Mouse (Mus musculus): Measurements from ENCODE around the gene N4bp3. TPM values are rescaled to one million over a fixed set of nuclear protein-coding genes. Genes with fewer than 3 reads are reported as not detected.

N4bp3 gene
- total and polyA plus RNA-seq, 3 experiments: 19.1 to 22.1 (median 21.2) TPM

DNA sequence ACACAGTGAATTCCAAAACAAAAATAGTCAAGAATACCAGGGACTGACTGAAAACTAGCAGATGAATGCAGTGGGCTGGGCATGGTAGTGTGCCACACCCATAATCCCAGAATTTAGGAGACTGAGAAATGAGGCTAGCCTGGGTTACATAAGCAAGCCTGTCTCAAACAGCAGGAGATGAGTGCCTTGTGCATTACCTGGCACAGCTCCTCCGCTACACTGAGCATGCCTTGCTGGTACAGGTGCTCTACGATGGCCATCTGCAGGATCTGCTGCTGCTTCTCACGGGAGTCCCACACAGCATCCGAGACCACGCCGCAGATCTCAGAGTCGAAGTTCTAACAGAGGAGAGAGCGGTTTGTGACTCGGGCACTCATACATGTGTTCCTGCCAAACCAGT, 23.2 kb downstream of the N4bp3 start:
- no peaks in the 10 kb centered on the region for H3K27me3 ChIP-seq (replicated peaks)
- no peaks in the 10 kb centered on the region for H3K9me3 ChIP-seq (replicated peaks; ENCODE audit: low read length)
- H3K36me3 ChIP-seq (replicated peaks in 1 of 2; ENCODE audit: control insufficient read depth in 1 of 2, insufficient read depth in 1 of 2, low read length in 1 of 2): peaks cover 69 to 96% of the 10 kb centered on the region in 2 experiments
- H3K79me2 ChIP-seq (replicated peaks; ENCODE audit: control insufficient read depth, extremely low read depth, insufficient read depth, poor library complexity, severe bottlenecking): 0 out of 2 replicates have a peak, but pooled peaks cover under 1% of the 10 kb centered on the region
- H3K9ac ChIP-seq (ENCODE audit: insufficient read depth, low read depth): no peak overlapping the region
- TF ChIP-seq USF1 (IDR thresholded peaks at IDR 0.05; ENCODE audit: low read depth, low read length) (no peak), SIN3A (IDR thresholded peaks at IDR 0.05; ENCODE audit: low read length) (no peak), CHD1 (IDR thresholded peaks at IDR 0.05; ENCODE audit: low read depth, low read length) (no peak), USF2 (conservative IDR thresholded peaks at IDR 0.05; ENCODE audit: low read depth, low read length) (no peak), MAX (IDR thresholded peaks at IDR 0.05; ENCODE audit: low read length) (no peak), POLR2AphosphoS2 (IDR thresholded peaks at IDR 0.05; ENCODE audit: low read depth, low read length) (no peak), NRF1 (IDR thresholded peaks at IDR 0.05; ENCODE audit: low read depth, low read length) (no peak), ZKSCAN1 (IDR thresholded peaks at IDR 0.05; ENCODE audit: borderline replicate concordance, low read depth, low read length) (no peak), CTCF (conservative IDR thresholded peaks at IDR 0.05 in 1 of 2, IDR thresholded peaks at IDR 0.05 in 1 of 2; ENCODE audit: low read depth in 2 of 2, low read length in 2 of 2) (no peak), POLR2A (IDR thresholded peaks at IDR 0.05; ENCODE audit: low read depth, low read length) (no peak; the same call in 1 of the 2 replicates), RAD21 (IDR thresholded peaks at IDR 0.05; ENCODE audit: low read depth, low read length) (no peak), NELFE (IDR thresholded peaks at IDR 0.05; ENCODE audit: low read depth, low read length) (no peak), GABPA (IDR thresholded peaks at IDR 0.05; ENCODE audit: insufficient replicate concordance, low read depth, low read length) (no peak), UBTF (IDR thresholded peaks at IDR 0.05; ENCODE audit: low read depth, low read length) (no peak), ZNF384 (IDR thresholded peaks at IDR 0.05; ENCODE audit: low read depth, low read length) (no peak), ZC3H11A (IDR thresholded peaks at IDR 0.05; ENCODE audit: low read depth, low read length) (no peak), HCFC1 (IDR thresholded peaks at IDR 0.05; ENCODE audit: low read depth, low read length) (no peak), PAX5 (IDR thresholded peaks at IDR 0.05; ENCODE audit: low read length) (no peak), ETS1 (conservative IDR thresholded peaks at IDR 0.05; ENCODE audit: low read depth, low read length) (no peak), MEF2A (IDR thresholded peaks at IDR 0.05; ENCODE audit: borderline replicate concordance, low read depth, low read length) (no peak)
- H3K4me3 ChIP-seq (replicated peaks in 1 of 3; ENCODE audit: low read depth in 2 of 3, low read length in 2 of 3, poor library complexity in 1 of 3): no peak overlapping the region
- no peak overlapping the region for H3K27ac ChIP-seq (ENCODE audit: insufficient read depth, low read depth)
- peaks cover 0 to 49% of the 10 kb centered on the region in 2 experiments; a peak in 3 of 4 replicates for H3K4me1 ChIP-seq (ENCODE audit: control insufficient read depth in 1 of 2, insufficient read depth in 2 of 2)
- dilution Hi-C loops (cut with MboI; ENCODE audit: extremely low pct_ligation_motif_present, extremely low pct_unique_long_range_greater_than_20kb, low sequenced_read_pairs) (no loop called here), in situ Hi-C loops (cut with MboI; ENCODE audit: low pct_ligation_motif_present, low pct_unique_long_range_greater_than_20kb, low sequenced_read_pairs) (no loop called here)
- H3K4me2 ChIP-seq (ENCODE audit: insufficient read depth, low read depth, poor library complexity, severe bottlenecking): no peak overlapping the region
- DNase-seq (ENCODE audit: extremely low read depth): no peak

DNA sequence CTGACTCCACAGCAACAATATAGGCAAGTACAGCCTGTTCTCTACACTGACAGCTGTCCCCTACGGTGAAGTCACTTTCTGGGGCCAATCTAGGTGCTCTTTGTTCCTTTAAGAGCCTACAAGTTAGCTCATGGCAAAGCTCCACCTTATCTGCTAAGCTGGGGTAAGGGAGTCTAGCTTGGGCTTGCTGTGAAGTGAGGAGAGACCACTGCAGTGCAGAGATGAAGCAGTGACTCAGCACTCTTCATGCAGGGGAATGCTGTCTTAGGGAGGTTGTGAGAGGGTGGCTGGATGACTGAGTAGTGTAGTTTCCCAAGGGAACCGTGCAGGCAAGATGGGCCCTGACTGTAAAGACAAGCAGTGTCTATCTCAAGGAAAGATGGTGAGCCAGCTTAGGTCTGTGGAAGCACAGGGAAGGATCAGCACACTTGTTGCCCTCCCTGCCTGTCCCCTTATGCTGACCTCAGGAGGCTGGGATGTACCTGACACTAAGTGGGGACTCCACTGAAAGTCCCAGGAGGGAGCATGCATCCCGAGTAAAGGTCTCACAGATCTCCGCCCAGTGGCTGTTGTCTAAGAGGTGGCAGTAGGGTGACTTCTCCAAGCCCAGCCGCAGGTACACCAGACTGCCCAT, 25.3 kb downstream of the N4bp3 start:
- Histone ChIP-seq H3K4me2 (ENCODE audit: insufficient read depth, low read depth, poor library complexity, severe bottlenecking) (no peak overlapping the region), H3K27me3 (replicated peaks) (no peaks in the 10 kb centered on the region), H3K36me3 (replicated peaks in 1 of 2; ENCODE audit: control insufficient read depth in 1 of 2, insufficient read depth in 1 of 2, low read length in 1 of 2) (peaks cover 78 to 90% of the 10 kb centered on the region in 2 experiments), H3K9ac (ENCODE audit: insufficient read depth, low read depth) (no peak overlapping the region), H3K4me1 (ENCODE audit: control insufficient read depth in 1 of 2, insufficient read depth in 2 of 2) (peaks cover 8 to 49% of the 10 kb centered on the region in 2 experiments), H3K79me2 (replicated peaks; ENCODE audit: control insufficient read depth, extremely low read depth, insufficient read depth, poor library complexity, severe bottlenecking) (peaks cover 21% of the 10 kb centered on the region), H3K27ac (ENCODE audit: insufficient read depth, low read depth) (peak overlapping the region; percentile 57), H3K9me3 (replicated peaks; ENCODE audit: low read length) (no peaks in the 10 kb centered on the region), H3K4me3 (replicated peaks in 1 of 3; ENCODE audit: low read depth in 2 of 3, low read length in 2 of 3, poor library complexity in 1 of 3) (no peak overlapping the region)
- in situ Hi-C loops (cut with MboI; ENCODE audit: low pct_ligation_motif_present, low pct_unique_long_range_greater_than_20kb, low sequenced_read_pairs) (no loop called here), dilution Hi-C loops (cut with MboI; ENCODE audit: extremely low pct_ligation_motif_present, extremely low pct_unique_long_range_greater_than_20kb, low sequenced_read_pairs) (no loop called here)
- TF ChIP-seq POLR2A (IDR thresholded peaks at IDR 0.05; ENCODE audit: low read depth, low read length) (peak; percentile 16; the same call in 1 of the 2 replicates), SIN3A (IDR thresholded peaks at IDR 0.05; ENCODE audit: low read length) (no peak), ZMIZ1 (IDR thresholded peaks at IDR 0.05; ENCODE audit: low read depth, low read length) (peak; percentile 63)
- no peak for DNase-seq (ENCODE audit: extremely low read depth)
